Mouse (Mus musculus): Measurements from ENCODE around the gene Gm2956. TPM values are rescaled to one million over a fixed set of nuclear protein-coding genes. Genes with fewer than 3 reads are reported as not detected.
"Not testable (repeated sequence)": the region's sequence is repeated elsewhere in the genome, so short reads cannot be mapped to it uniquely, and the experiment has no call there.

Gene Gm2956
- not detected in 2 replicates for polyA plus RNA-seq (2014; fragmentation: Nextera tagmentation; extraction: Ambion mirVana)

- H3K4me1 ChIP-seq (replicated peaks; ENCODE audit: control insufficient read depth, insufficient read depth, low read length); H3K27me3 ChIP-seq (replicated peaks; ENCODE audit: control insufficient read depth, insufficient read depth, low read length); H3K9ac ChIP-seq (ENCODE audit: low read length); H3K27ac ChIP-seq (ENCODE audit: low read depth); ATAC-seq (replicated peaks; ENCODE audit: low FRiP score, low TSS enrichment, low read depth); H3K9me3 ChIP-seq (ENCODE audit: control insufficient read depth, low read length); H3K36me3 ChIP-seq (ENCODE audit: control insufficient read depth, insufficient read depth, low read length); DNase-seq (ENCODE audit: low spot score): not testable (repeated sequence)
- H3K4me3 ChIP-seq (ENCODE audit: low read depth, low read length) = peak within 1 kb of the TSS; percentile 24; the same call in 1 of the 2 replicates
- WGBS = 5% methylated on average over 3 of the region's 37 CpGs
- H3K4me2 ChIP-seq (ENCODE audit: low read length) = peak within 1 kb of the TSS; percentile 42
Measured at GRCm38 (mm10) chr14:3332087-3332677, at the start of gene Gm2956. Gm2956 (plus strand) TSS chr14:3332627.

GRCm38 (mm10) chr14:3333406-3333805 is 979 bp downstream of the Gm2956 start:
- not testable (repeated sequence) for ATAC-seq (replicated peaks; ENCODE audit: low FRiP score, low TSS enrichment, low read depth); H3K36me3 ChIP-seq (ENCODE audit: control insufficient read depth, insufficient read depth, low read length); H3K4me1 ChIP-seq (replicated peaks; ENCODE audit: control insufficient read depth, insufficient read depth, low read length); H3K9me3 ChIP-seq (ENCODE audit: control insufficient read depth, low read length); DNase-seq (ENCODE audit: low spot score); H3K4me3 ChIP-seq (ENCODE audit: low read depth, low read length); H3K27me3 ChIP-seq (replicated peaks; ENCODE audit: control insufficient read depth, insufficient read depth, low read length); H3K27ac ChIP-seq (ENCODE audit: low read depth); H3K9ac ChIP-seq (ENCODE audit: low read length)
- peak overlapping the region; percentile 29; the same call in 1 of the 2 replicates for H3K4me2 ChIP-seq (ENCODE audit: low read length)
- 4% methylated on average over 4 of the region's 8 CpGs for WGBS

GRCm38 (mm10) chr14:3394793-3395192 is 62.4 kb downstream of the Gm2956 start, which contains the start of gene Gm10413:
Gm10413 (plus strand) TSS chr14:3395093.
- H3K9ac ChIP-seq (ENCODE audit: low read length); ATAC-seq (replicated peaks; ENCODE audit: low FRiP score, low TSS enrichment, low read depth); H3K27ac ChIP-seq (ENCODE audit: low read depth); DNase-seq (ENCODE audit: low spot score); H3K9me3 ChIP-seq (ENCODE audit: control insufficient read depth, low read length); H3K4me3 ChIP-seq (ENCODE audit: low read depth, low read length); H3K27me3 ChIP-seq (replicated peaks; ENCODE audit: control insufficient read depth, insufficient read depth, low read length); H3K36me3 ChIP-seq (ENCODE audit: control insufficient read depth, insufficient read depth, low read length); H3K4me1 ChIP-seq (replicated peaks; ENCODE audit: control insufficient read depth, insufficient read depth, low read length); H3K4me2 ChIP-seq (ENCODE audit: low read length): not testable (repeated sequence)
- WGBS = no CpG with 5 or more reads among the region's 2 CpGs

Other genes with a start within 250 kb of the Gm2956 start
- gene Gm10340, start 198.6 kb upstream of the Gm2956 start, polyA plus RNA-seq (2014; fragmentation: Nextera tagmentation; extraction: Ambion mirVana) = not detected in 2 replicates
- gene Gm5795, start 144.4 kb upstream of the Gm2956 start, polyA plus RNA-seq (2014; fragmentation: Nextera tagmentation; extraction: Ambion mirVana) = not detected in 2 replicates
- gene D830030K20Rik, start 124.1 kb upstream of the Gm2956 start, polyA plus RNA-seq (2014; fragmentation: Nextera tagmentation; extraction: Ambion mirVana) = 3.9 and 5.8 TPM in 2 replicates
- not detected in 2 replicates for gene Gm10413, start 62.5 kb downstream of the Gm2956 start, polyA plus RNA-seq (2014; fragmentation: Nextera tagmentation; extraction: Ambion mirVana)
- 0.73 and 1.9 TPM in 2 replicates for gene Gm10409, start 80.0 kb downstream of the Gm2956 start, polyA plus RNA-seq (2014; fragmentation: Nextera tagmentation; extraction: Ambion mirVana)
- gene Gm3005, start 95.5 kb downstream of the Gm2956 start, polyA plus RNA-seq (2014; fragmentation: Nextera tagmentation; extraction: Ambion mirVana) = 1.1 and 1.6 TPM in 2 replicates
- not detected in 2 replicates for gene Gm10408, start 116.8 kb downstream of the Gm2956 start, polyA plus RNA-seq (2014; fragmentation: Nextera tagmentation; extraction: Ambion mirVana)